Mouse (Mus musculus) limb, embryonic 14.5 days (tissue): ENCODE measurements around the gene 9630041A04Rik. TPM values are rescaled to one million over a fixed set of nuclear protein-coding genes. Genes with fewer than 3 reads are reported as not detected.

ENCODE experiments used
- ATAC-seq: fragments of 200-750 bp; cut with Nextera tagmentation; 2 replicates; pipeline ENCODE4 v1.8.0; 2017; ENCODE audit warnings: low read depth, moderate number of reproducible peaks, moderate TSS enrichment; ENCODE audit not compliant: low FRiP score
- DNase-seq: peaks from one replicate; pipeline ENCODE4 v3.0.0-alpha.2; 2015; ENCODE audit warnings: low spot score
- H3K27ac ChIP-seq: fragments of 300-500 bp; sonication (generic); replicated peaks from 2 replicates; pipeline ENCODE4 v1.5.1; 2014; ENCODE audit warnings: low read depth, mild to moderate bottlenecking, low read length, moderate library complexity, mixed read lengths
- H3K27me3 ChIP-seq: fragments of 300-500 bp; sonication (generic); 2 replicates; pipeline ENCODE4 v1.6.1; 2014; ENCODE audit warnings: low read length, mixed read lengths; ENCODE audit not compliant: control insufficient read depth, insufficient read depth
- H3K36me3 ChIP-seq: fragments of 300-500 bp; sonication (generic); 2 replicates; pipeline ENCODE4 v1.6.1; 2014; ENCODE audit warnings: mild to moderate bottlenecking, low read length, moderate library complexity, mixed read lengths; ENCODE audit not compliant: control insufficient read depth, insufficient read depth
- H3K4me1 ChIP-seq: fragments of 300-500 bp; sonication (generic); 2 replicates; pipeline ENCODE4 v1.6.1; 2014; ENCODE audit warnings: antibody characterized with exemption, low read length, mixed read lengths; ENCODE audit not compliant: control insufficient read depth, insufficient read depth
- H3K4me2 ChIP-seq: fragments of 300-500 bp; sonication (generic); replicated peaks from 2 replicates; pipeline ENCODE4 v1.6.1; 2014; ENCODE audit warnings: low read depth, mild to moderate bottlenecking, low read length, moderate library complexity; ENCODE audit not compliant: severe bottlenecking
- H3K4me3 ChIP-seq: fragments of 300-500 bp; sonication (generic); replicated peaks from 2 replicates; pipeline ENCODE4 v1.5.1; 2014; ENCODE audit warnings: low read length
- H3K9ac ChIP-seq: fragments of 300-500 bp; sonication (generic); 2 replicates; pipeline ENCODE4 v1.6.1; 2014; ENCODE audit warnings: mild to moderate bottlenecking, low read depth, low read length, moderate library complexity; ENCODE audit not compliant: severe bottlenecking
- H3K9me3 ChIP-seq: fragments of 300-500 bp; sonication (generic); 2 replicates; pipeline ENCODE4 v1.6.1; 2016; ENCODE audit warnings: low read length; ENCODE audit not compliant: control insufficient read depth
- POLR2A ChIP-seq: fragments of 200-500 bp; IDR thresholded peaks from 2 replicates; pipeline ENCODE4 v1.8.0; 2012; ENCODE audit warnings: inconsistent platforms, mild to moderate bottlenecking, moderate library complexity, borderline replicate concordance; ENCODE audit not compliant: insufficient read depth, insufficient read length; ENCODE audit errors: extremely low read depth
- WGBS: fragments of 180-500 bp; shearing (Covaris S2); extraction: QIAGEN DNeasy Blood & Tissue Kit; methylation state at CpG from one replicate; pipeline ENCODE4 v1.1.7; 2014; 5-methylcytosine and 5-hydroxymethylcytosine counted together
- polyA plus RNA-seq, 2 experiments: library from polyadenylated mRNA; depleted of rRNA in 1 of 2; stranded (reverse) in 1 of 2; unstranded in 1 of 2; fragments of >200 nt; fragmentation: Nextera tagmentation in 1 of 2; extraction: Ambion mirVana in 1 of 2; gene quantifications; 2 replicates each; pipeline versions ENCODE4 v1.2.1 to v1.2.3; 2012 to 2014

9630041A04Rik gene
- polyA plus RNA-seq, 2 experiments, result not detected

GRCm38 (mm10) chr9:101903406-101903805 lies 41.8 kb downstream of the 9630041A04Rik start:
- H3K27me3 ChIP-seq, result no peaks in the 10 kb centered on the region
- no peaks in the 10 kb centered on the region for H3K9me3 ChIP-seq
- 87% methylated on average over 3 of the region's 3 CpGs for WGBS
- no peak for TF ChIP-seq POLR2A
- no peak overlapping the region for H3K4me3 ChIP-seq
- H3K36me3 ChIP-seq, result no peaks in the 10 kb centered on the region
- H3K4me1 ChIP-seq, result no peaks in the 10 kb centered on the region
- DNase-seq, result no peak
- no peak overlapping the region for H3K4me2 ChIP-seq
- H3K9ac ChIP-seq, result no peak overlapping the region
- no peak overlapping the region for H3K27ac ChIP-seq
- no peak for ATAC-seq

DNA sequence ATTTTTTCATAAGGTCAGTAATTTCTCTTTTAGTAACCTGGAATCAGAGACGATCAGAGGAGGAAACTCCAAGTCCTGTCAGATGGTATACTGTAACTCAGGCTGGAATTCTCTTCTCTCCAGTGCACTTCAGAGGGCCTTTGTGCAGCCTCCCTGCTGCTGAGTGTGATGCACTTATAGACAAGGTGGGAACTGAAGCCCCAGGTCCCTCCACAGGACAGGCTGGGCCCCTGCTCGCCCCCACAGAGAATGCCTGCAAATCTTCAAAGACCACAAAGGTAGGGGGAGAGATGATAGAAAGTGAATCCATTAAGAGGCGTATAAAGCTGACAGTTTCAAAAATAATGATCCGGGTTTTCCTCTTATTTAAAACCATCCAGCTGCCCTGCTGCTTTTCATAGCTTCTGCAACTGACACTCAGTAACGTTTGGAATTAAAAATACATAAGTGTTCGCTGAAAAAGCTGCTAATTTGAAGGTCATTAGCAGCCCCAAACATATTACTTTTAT lies 46.2 kb downstream of the 9630041A04Rik start:
- Histone ChIP-seq H3K9me3 (no peaks in the 10 kb centered on the region), H3K27ac (no peak overlapping the region), H3K27me3 (no peaks in the 10 kb centered on the region), H3K9ac (no peak overlapping the region), H3K4me1 (no peaks in the 10 kb centered on the region), H3K4me3 (no peak overlapping the region), H3K36me3 (no peaks in the 10 kb centered on the region), H3K4me2 (no peak overlapping the region)
- ATAC-seq, result no peak
- DNase-seq, result no peak
- no peak for TF ChIP-seq POLR2A
- WGBS, result 59% methylated on average over 6 of the region's 6 CpGs

- DNase-seq (no peak), ATAC-seq (no peak)
- Histone ChIP-seq H3K27me3 (no peaks in the 10 kb centered on the region), H3K9me3 (no peaks in the 10 kb centered on the region), H3K27ac (no peak overlapping the region), H3K4me2 (no peak overlapping the region), H3K9ac (no peak overlapping the region), H3K36me3 (no peaks in the 10 kb centered on the region), H3K4me3 (no peak overlapping the region), H3K4me1 (no peaks in the 10 kb centered on the region)
- no peak for TF ChIP-seq POLR2A
- WGBS, result 85% methylated on average over 5 of the region's 5 CpGs
These were observed 47.2 kb downstream of the 9630041A04Rik start for GRCm38 (mm10) chr9:101908849-101909248.

- Histone ChIP-seq H3K4me1 (no peaks in the 10 kb centered on the region), H3K27me3 (no peaks in the 10 kb centered on the region), H3K9ac (no peak overlapping the region), H3K36me3 (no peaks in the 10 kb centered on the region), H3K9me3 (no peaks in the 10 kb centered on the region), H3K4me3 (no peak overlapping the region), H3K27ac (no peak overlapping the region), H3K4me2 (no peak overlapping the region)
- TF ChIP-seq POLR2A, result no peak
- 89% methylated on average over 4 of the region's 4 CpGs for WGBS
- DNase-seq (no peak), ATAC-seq (no peak)
These were observed 47.9 kb downstream of the 9630041A04Rik start for GRCm38 (mm10) chr9:101909491-101909890.

- Histone ChIP-seq H3K4me3 (no peak overlapping the region), H3K9ac (no peak overlapping the region), H3K4me1 (no peaks in the 10 kb centered on the region), H3K4me2 (no peak overlapping the region), H3K27ac (no peak overlapping the region), H3K27me3 (no peaks in the 10 kb centered on the region), H3K9me3 (no peaks in the 10 kb centered on the region), H3K36me3 (no peaks in the 10 kb centered on the region)
- DNase-seq (peak; percentile 58), ATAC-seq (no peak)
- TF ChIP-seq POLR2A, result no peak
- 49% methylated on average over 9 of the region's 9 CpGs for WGBS
These were observed 49.7 kb downstream of the 9630041A04Rik start for GRCm38 (mm10) chr9:101911176-101911866.

GRCm38 (mm10) chr9:101915082-101915481 lies 53.4 kb downstream of the 9630041A04Rik start:
- WGBS, result 96% methylated on average over 2 of the region's 2 CpGs
- no peak for ATAC-seq
- Histone ChIP-seq H3K36me3 (no peaks in the 10 kb centered on the region), H3K4me2 (no peak overlapping the region), H3K4me3 (no peak overlapping the region), H3K9ac (no peak overlapping the region), H3K9me3 (no peaks in the 10 kb centered on the region), H3K4me1 (no peaks in the 10 kb centered on the region), H3K27ac (no peak overlapping the region), H3K27me3 (no peaks in the 10 kb centered on the region)
- no peak for DNase-seq
- TF ChIP-seq POLR2A, result no peak
